Comparison of ENCODE assay signal across 8 mouse cellular contexts in the genomic region with DNA sequence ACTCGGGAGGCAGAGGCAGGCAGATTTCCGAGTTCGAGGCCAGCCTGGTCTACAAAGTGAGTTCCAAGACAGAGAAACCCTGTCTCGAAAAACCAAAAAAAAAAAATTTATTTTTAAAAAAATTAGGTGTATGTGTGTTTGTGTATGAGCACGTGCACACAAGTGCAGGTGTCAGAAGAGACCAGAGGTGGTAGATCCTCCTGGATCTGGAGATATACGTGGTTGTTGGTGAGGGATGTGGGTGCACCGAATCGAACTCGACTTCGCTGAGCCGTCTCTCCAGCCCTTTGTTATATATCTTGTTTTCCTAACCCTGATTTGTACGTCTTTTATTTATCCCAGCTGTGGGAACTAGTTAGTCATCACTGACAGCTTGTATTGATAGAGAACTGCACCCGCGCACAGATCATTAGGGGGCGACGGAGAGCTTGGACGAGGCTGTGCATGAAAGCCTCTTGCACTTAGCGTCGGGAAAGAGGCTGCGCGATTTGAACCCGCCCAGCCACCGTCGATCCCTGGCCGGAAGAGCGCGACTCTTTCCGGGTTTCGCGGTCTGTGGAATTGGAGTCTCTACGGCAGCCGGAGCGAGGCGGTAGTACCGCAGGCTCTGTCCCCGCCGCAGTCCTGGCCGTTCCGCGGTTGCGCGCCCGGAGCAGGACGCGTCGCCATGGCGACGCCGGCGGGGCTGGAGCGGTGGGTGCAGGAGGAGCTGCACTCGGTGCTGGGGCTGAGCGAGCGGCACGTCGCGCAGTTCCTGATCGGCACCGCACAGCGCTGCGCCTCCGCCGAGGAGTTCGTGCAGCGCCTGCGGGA. TPM values are rescaled to one million over a fixed set of nuclear protein-coding genes. Genes with fewer than 3 reads are reported as not detected.
DNase-seq lines count a peak whose midpoint lies in the region; ATAC-seq and TF ChIP-seq lines count a peak whose summit lies in the region.

A gene (plus strand): TSS at position 575 of the 813 bp plus-strand sequence.

- 6% methylated on average over 66 of the region's 66 CpGs for WGBS in hindbrain, postnatal 0 days

- H3K4me2 ChIP-seq in hindbrain, postnatal 0 days (ENCODE audit: low read depth, low read length) = peak within 1 kb of the TSS; percentile 83

- H3K27me3 ChIP-seq in hindbrain, postnatal 0 days (ENCODE audit: insufficient read depth, low read length) = no peaks in the 10 kb centered on the region
- H3K27me3 ChIP-seq in megakaryocyte, embryonic 14.5 days (replicated peaks) = no peaks in the 10 kb centered on the region

- peak within 1 kb of the TSS; percentile 100 for H3K4me3 ChIP-seq in gastrocnemius, adult 2 months
- peak within 1 kb of the TSS; percentile 93 for H3K4me3 ChIP-seq in hindbrain, postnatal 0 days (ENCODE audit: low read length)
- H3K4me3 ChIP-seq in megakaryocyte, embryonic 14.5 days (replicated peaks) = peak within 1 kb of the TSS; percentile 98

- DNase-seq in ZHBTc4 (ENCODE audit: low read depth, low spot score) = peak; percentile 98
- peak; percentile 96 for DNase-seq in gastrocnemius, adult 2 months
- DNase-seq in hindbrain, postnatal 0 days (ENCODE audit: low spot score) = peak; percentile 98
- peak; percentile 92 to 93 for DNase-seq in left cerebral cortex, adult 8-10 months (ENCODE audit: low spot score in 2 of 2)
- peak; percentile 97 to 98 for DNase-seq in right cerebral cortex, postnatal 10 days (ENCODE audit: low spot score in 2 of 2)
- DNase-seq in urinary bladder, postnatal 25 days (ENCODE audit: low spot score) = peak; percentile 95

- TF ChIP-seq CTCF in gastrocnemius, adult 2 months (IDR thresholded peaks at IDR 0.05) = peak; percentile 88
- TF ChIP-seq CTCF in hindbrain, postnatal 0 days (IDR thresholded peaks at IDR 0.05; ENCODE audit: low read depth) = peak; percentile 89

- peak within 1 kb of the TSS; percentile 87 for H3K27ac ChIP-seq in gastrocnemius, adult 2 months
- H3K27ac ChIP-seq in hindbrain, postnatal 0 days = peak within 1 kb of the TSS; percentile 77

- peaks cover 4% of the 10 kb centered on the region; the same call in 1 of the 2 replicates for H3K4me1 ChIP-seq in hindbrain, postnatal 0 days (ENCODE audit: insufficient read depth, low read length)
- H3K4me1 ChIP-seq in megakaryocyte, embryonic 14.5 days = peaks cover 39% of the 10 kb centered on the region

- peak; percentile 97 for ATAC-seq in common myeloid progenitor, adult 5-6 weeks (replicated peaks; ENCODE audit: low read depth, poor library complexity, severe bottlenecking)
- ATAC-seq in hindbrain, postnatal 0 days = peak; percentile 94

- no peaks in the 10 kb centered on the region for H3K9me3 ChIP-seq in hindbrain, postnatal 0 days (ENCODE audit: low read length)
- H3K9me3 ChIP-seq in megakaryocyte, embryonic 14.5 days = no peaks in the 10 kb centered on the region

- H3K9ac ChIP-seq in hindbrain, postnatal 0 days (replicated peaks; ENCODE audit: low read length) = peak within 1 kb of the TSS; percentile 81

- peaks cover 28% of the 10 kb centered on the region for H3K36me3 ChIP-seq in hindbrain, postnatal 0 days (ENCODE audit: insufficient read depth, low read length)
- peaks cover 62% of the 10 kb centered on the region for H3K36me3 ChIP-seq in megakaryocyte, embryonic 14.5 days (replicated peaks; ENCODE audit: low read length)

- intact Hi-C loops in gastrocnemius, adult 2 months (cut with DNase I) = no loop called here

RNA-seq across cellular contexts. Expression of the gene that starts here (rescaled TPM):
- 42.3 and 52.4 TPM in 2 replicates for total RNA-seq in common myeloid progenitor, adult 5-6 weeks (2017)
- total RNA-seq in gastrocnemius, adult 2 months (2021) = 10 to 100 TPM; 13.2 to 16.2 TPM
- total RNA-seq in hindbrain, postnatal 0 days (2014; rRNA removed) = 31.3 and 33.2 TPM in 2 replicates
- polyA plus RNA-seq in hindbrain, postnatal 0 days (2015; fragmentation: Nextera tagmentation; extraction: Ambion mirVana) = 22.9 and 23.1 TPM in 2 replicates
- total RNA-seq in left cerebral cortex, adult 8-10 months (2022) = 10 to 100 TPM; 28.1 to 30.6 (median 29.0) TPM
- polyA plus RNA-seq in megakaryocyte, embryonic 14.5 days (2012; ENCODE audit: insufficient read depth, low replicate concordance) = 23.2 and 32.1 TPM in 2 replicates

Comparison
In these comparisons a context has a peak if more than half of its experiments do, and no peak if none do; other contexts are left out.
1. Peak in every context shown above with its lines: DNase-seq, ATAC-seq, H3K4me3 ChIP-seq and H3K27ac ChIP-seq.